Mouse (Mus musculus) small intestine, adult 2 months (tissue): ENCODE data around the gene Lrrc8c. TPM values are rescaled to one million over a fixed set of nuclear protein-coding genes. Genes with fewer than 3 reads are reported as not detected.
A peak's percentile ranks its signal among the peaks of the same experiment; 100 is the strongest.

Experiments
- H3K27ac ChIP-seq: fragments of 200-500 bp; 2 replicates; pipeline ENCODE4 v1.5.1; 2012; ENCODE audit warnings: low read depth, low read length, control low read depth, inconsistent platforms; ENCODE audit not compliant: insufficient read depth
- H3K27me3 ChIP-seq: fragments of 200-500 bp; 2 replicates; pipeline ENCODE4 v1.6.1; 2012; ENCODE audit warnings: mild to moderate bottlenecking, moderate library complexity, low read length, inconsistent platforms; ENCODE audit not compliant: control insufficient read depth, insufficient read depth
- H3K36me3 ChIP-seq: fragments of 200-500 bp; 2 replicates; pipeline ENCODE4 v1.6.1; 2012; ENCODE audit warnings: mild to moderate bottlenecking, low read length, control low read depth, inconsistent platforms; ENCODE audit not compliant: control insufficient read depth, insufficient read depth
- H3K4me1 ChIP-seq: fragments of 200-500 bp; 2 replicates; pipeline ENCODE4 v1.6.1; 2012; ENCODE audit warnings: low read length, inconsistent platforms, mixed read lengths; ENCODE audit not compliant: control insufficient read depth, insufficient read depth, insufficient read length
- H3K4me3 ChIP-seq: fragments of 200-500 bp; 2 replicates; pipeline ENCODE4 v1.5.1; 2012; ENCODE audit warnings: low read depth, mild to moderate bottlenecking, control low read depth, inconsistent platforms, low read length, moderate library complexity
- CTCF ChIP-seq: fragments of 200-500 bp; IDR thresholded peaks from 2 replicates; pipeline ENCODE4 v1.5.1; 2012; ENCODE audit warnings: low read depth, mild to moderate bottlenecking, control low read depth, inconsistent platforms, low read length, moderate library complexity, mixed read lengths; ENCODE audit not compliant: insufficient replicate concordance, insufficient read length; ENCODE audit errors: extremely low read depth
- POLR2A ChIP-seq: fragments of 200-500 bp; IDR thresholded peaks from 2 replicates; pipeline ENCODE4 v1.6.1; 2012; ENCODE audit warnings: low read depth, mild to moderate bottlenecking, control low read depth, inconsistent platforms, low read length, moderate library complexity
- WGBS: fragments of 180-500 bp; shearing (Covaris S2); methylation state at CpG from one replicate; pipeline ENCODE4 v1.1.7; 2018; 5-methylcytosine and 5-hydroxymethylcytosine counted together
- polyA plus RNA-seq: library from polyadenylated mRNA; depleted of rRNA; stranded (reverse); fragments of >200 nt; gene quantifications from 2 replicates; pipeline ENCODE4 v1.2.3, GENCODE M21; 2012

Lrrc8c gene
- polyA plus RNA-seq, 1 experiment, result 7.6 TPM

DNA sequence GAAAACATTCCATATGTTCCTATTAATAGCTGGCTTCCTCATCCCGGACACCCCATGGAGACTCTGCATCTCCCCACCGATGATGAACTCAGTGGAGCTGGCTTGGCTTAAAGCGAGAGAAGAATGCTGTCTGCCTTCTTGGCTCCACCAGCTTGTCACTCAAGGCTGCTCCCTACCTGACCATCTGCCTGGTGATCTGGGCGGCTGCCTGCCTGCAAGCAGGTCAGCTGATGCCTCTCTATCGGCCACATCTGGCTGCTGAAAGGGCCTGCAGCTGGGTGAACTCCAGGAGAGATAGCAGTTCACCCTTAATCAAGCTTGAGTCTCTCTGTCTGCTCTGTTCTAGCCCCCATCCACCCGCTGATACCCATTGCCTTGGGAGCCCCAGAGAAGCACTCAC lies 56.7 kb downstream of the Lrrc8c start:
- Histone ChIP-seq H3K27me3 (no peaks in the 10 kb centered on the region), H3K4me3 (no peak overlapping the region), H3K27ac (no peak overlapping the region), H3K36me3 (no peaks in the 10 kb centered on the region), H3K4me1 (no peaks in the 10 kb centered on the region)
- TF ChIP-seq POLR2A (no peak), CTCF (no peak)
- 77% methylated on average over 6 of the region's 6 CpGs for WGBS

DNA sequence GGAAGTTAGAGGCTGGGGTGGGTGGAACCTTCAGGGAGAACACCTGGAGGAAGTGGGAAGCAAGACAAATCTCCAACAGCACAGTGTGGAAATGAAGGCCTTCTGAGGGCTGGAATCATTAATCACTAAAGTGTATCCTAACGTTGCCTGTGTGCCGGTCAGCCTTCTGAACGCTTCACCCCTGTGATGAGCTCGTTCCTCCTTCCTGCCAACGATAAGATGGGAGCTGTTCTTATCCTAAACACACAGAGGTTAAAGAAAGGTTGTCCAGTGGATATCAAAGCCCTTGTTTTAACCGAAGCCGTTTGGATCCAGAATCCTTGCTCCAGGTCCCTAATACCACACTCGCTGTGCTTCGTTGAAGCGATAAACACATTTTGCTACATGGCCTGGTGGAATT lies 61.7 kb downstream of the Lrrc8c start:
- Histone ChIP-seq H3K4me3 (no peak overlapping the region), H3K27ac (no peak overlapping the region), H3K4me1 (no peaks in the 10 kb centered on the region), H3K27me3 (no peaks in the 10 kb centered on the region), H3K36me3 (no peaks in the 10 kb centered on the region)
- TF ChIP-seq POLR2A (no peak), CTCF (no peak)
- 68% methylated on average over 10 of the region's 10 CpGs for WGBS

DNA sequence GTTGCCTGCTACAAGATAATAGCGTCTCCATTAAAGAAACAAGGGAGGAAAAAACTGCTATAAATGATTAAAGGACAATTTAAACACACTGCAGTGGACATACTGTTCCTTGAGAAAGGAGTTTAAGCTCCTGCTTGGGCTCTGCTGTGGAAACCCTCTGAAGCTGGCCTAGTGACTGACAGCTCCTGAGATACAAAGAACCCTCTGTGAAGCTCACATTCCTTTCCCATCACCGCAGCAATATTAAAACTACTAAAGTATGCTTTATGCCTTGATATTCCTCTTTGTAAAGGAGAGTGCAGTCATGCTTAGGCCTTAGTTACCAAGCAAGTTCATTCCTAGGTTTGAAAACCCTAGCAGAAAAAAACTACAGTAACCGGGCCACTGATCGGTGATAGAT lies 66.7 kb downstream of the Lrrc8c start:
- Histone ChIP-seq H3K27ac (peak overlapping the region; percentile 47; the same call in 1 of the 2 replicates), H3K36me3 (no peaks in the 10 kb centered on the region), H3K4me3 (no peak overlapping the region), H3K4me1 (no peaks in the 10 kb centered on the region), H3K27me3 (no peaks in the 10 kb centered on the region)
- 62% methylated on average over 4 of the region's 4 CpGs for WGBS
- TF ChIP-seq CTCF (no peak), POLR2A (no peak)

DNA sequence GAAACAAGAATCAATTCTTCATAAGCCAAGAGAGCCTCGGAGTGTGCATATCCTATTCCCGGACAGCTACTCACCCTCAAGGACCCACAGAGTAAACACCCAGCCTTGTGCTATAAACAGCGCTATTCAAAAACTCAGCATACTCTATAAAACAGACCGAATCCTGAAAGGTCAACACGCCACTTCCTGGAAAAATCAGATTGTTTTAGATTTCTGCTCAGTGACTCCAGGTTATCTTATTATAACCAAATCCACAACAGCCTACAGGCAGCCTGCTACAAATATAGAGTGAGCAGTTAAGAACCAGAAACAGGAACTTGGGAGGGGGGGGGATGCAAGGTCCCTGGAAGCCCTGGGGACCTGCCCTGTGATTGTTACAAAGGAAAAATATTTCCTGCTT lies 67.5 kb downstream of the Lrrc8c start:
- TF ChIP-seq CTCF, result no peak
- TF ChIP-seq POLR2A, result no peak
- Histone ChIP-seq H3K4me1 (no peaks in the 10 kb centered on the region), H3K27ac (no peak overlapping the region), H3K4me3 (no peak overlapping the region), H3K27me3 (no peaks in the 10 kb centered on the region), H3K36me3 (no peaks in the 10 kb centered on the region)
- WGBS, result 20% methylated on average over 5 of the region's 5 CpGs

DNA sequence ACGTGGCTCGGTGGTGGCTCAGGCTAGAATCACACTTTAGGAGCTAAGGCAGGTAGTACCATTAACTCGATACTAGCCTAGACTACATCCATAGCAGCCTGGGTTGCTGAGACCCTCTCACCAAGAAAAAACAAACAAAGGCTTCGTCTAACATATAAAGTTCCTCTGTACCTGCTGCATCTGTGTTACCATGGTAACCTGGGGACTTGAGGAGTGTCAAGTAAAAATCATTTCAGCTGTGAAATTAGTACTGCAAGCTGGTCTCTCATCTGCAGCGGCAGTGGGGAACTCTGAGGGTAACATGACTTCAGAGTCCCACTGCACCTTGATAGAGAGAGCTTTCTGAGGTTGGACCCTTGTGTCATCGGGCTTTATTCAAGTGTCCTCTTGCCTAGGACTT lies 68.3 kb downstream of the Lrrc8c start:
- Histone ChIP-seq H3K36me3 (no peaks in the 10 kb centered on the region), H3K27me3 (no peaks in the 10 kb centered on the region), H3K4me1 (no peaks in the 10 kb centered on the region), H3K27ac (peak overlapping the region; percentile 56; the same call in 1 of the 2 replicates), H3K4me3 (no peak overlapping the region)
- TF ChIP-seq CTCF (no peak), POLR2A (no peak)
- 84% methylated on average over 6 of the region's 6 CpGs for WGBS

DNA sequence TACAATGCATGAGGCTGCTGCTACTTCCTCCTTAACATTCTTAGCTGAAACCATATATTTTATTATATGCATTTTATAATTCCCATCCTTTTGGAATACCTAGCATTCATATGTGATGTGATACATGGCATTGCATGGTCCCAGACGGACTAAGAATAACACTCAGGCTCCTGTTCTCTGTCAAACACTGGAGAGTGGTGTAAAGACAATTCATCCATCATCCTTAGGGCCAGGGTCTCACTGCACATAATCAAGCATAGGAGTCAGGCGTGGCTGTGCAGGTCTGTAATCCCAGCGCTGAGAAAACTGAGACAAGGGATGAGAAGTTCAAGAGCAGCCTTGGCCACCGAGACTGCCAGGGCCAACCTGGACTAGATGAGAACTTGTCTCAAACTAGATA lies 69.5 kb downstream of the Lrrc8c start:
- no peak for TF ChIP-seq CTCF
- no peak for TF ChIP-seq POLR2A
- Histone ChIP-seq H3K36me3 (no peaks in the 10 kb centered on the region), H3K4me3 (no peak overlapping the region), H3K4me1 (no peaks in the 10 kb centered on the region), H3K27ac (no peak overlapping the region), H3K27me3 (no peaks in the 10 kb centered on the region)
- WGBS, result 87% methylated on average over 4 of the region's 4 CpGs

DNA sequence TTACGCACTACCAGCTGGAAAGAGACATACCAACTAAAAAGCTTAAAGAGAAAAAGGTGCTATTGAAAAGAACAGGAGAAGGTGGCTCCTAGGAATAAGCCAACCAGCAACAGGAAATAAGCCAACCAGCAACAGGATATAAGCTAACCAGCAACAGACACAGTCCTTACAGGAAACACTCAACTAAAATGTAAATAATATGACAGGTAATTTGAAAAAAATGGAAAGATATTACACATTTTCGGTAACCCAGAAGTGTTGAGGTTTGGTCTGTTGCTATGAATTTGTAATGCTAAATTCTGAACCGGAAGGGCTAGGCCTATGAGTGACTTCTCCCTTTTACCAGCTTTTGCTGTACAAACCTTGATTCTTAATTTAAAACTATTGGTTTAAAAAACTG lies 69.9 kb downstream of the Lrrc8c start:
- TF ChIP-seq POLR2A, result no peak
- no peak for TF ChIP-seq CTCF
- Histone ChIP-seq H3K36me3 (no peaks in the 10 kb centered on the region), H3K4me3 (no peak overlapping the region), H3K27me3 (no peaks in the 10 kb centered on the region), H3K27ac (no peak overlapping the region), H3K4me1 (no peaks in the 10 kb centered on the region)
- WGBS, result 89% methylated on average over 3 of the region's 3 CpGs

DNA sequence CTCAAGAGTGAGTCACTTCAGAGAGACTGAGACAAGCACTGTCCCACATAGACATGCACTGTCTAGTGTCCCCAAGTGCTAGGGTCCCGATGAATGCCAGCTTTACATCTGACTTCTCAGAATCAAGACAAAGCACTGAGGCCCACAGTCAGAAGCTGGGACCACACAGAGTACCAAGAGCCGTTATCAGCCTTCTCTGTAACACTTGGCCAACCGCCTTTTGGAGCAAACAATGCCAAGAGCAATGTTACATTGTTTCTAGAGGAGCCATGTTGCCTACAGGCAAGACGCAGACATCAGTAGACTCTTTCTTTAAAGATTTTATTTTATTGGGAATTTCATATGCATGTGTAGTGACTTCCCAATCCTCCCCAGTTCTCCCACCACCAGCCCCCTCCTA lies 73.2 kb downstream of the Lrrc8c start:
- H3K27ac ChIP-seq, result no peak overlapping the region
- no peaks in the 10 kb centered on the region for H3K4me1 ChIP-seq
- WGBS, result 86% methylated on average over 4 of the region's 4 CpGs
- H3K27me3 ChIP-seq, result no peaks in the 10 kb centered on the region
- no peak overlapping the region for H3K4me3 ChIP-seq
- no peak for TF ChIP-seq CTCF
- no peak for TF ChIP-seq POLR2A
- H3K36me3 ChIP-seq, result no peaks in the 10 kb centered on the region
